Mouse (Mus musculus): Measurements from ENCODE around the gene Dedd.

The Dedd gene

GRCm38 (mm10) chr1:171361106-171362103, 32.5 kb downstream of the Dedd start:
- DNase-seq: peak; percentile 67 to 79

GRCm38 (mm10) chr1:171365934-171366333, 37.0 kb downstream of the Dedd start:
- DNase-seq: peak in 1 of 2 experiments; percentile 59

- peak; percentile 80 to 88 for DNase-seq
Measured at GRCm38 (mm10) chr1:171369845-171370556, 41.1 kb downstream of the Dedd start, which contains the start of gene Nectin4. Gene Nectin4 (plus strand): TSS chr1:171370099.

GRCm38 (mm10) chr1:171372880-171373279, 43.9 kb downstream of the Dedd start:
- no peak for DNase-seq

GRCm38 (mm10) chr1:171373946-171374345, 45.0 kb downstream of the Dedd start:
- DNase-seq: no peak

- peak; percentile 89 to 93 for DNase-seq
Measured at GRCm38 (mm10) chr1:171375646-171376097, 46.7 kb downstream of the Dedd start.

- DNase-seq: no peak
Measured at GRCm38 (mm10) chr1:171378298-171378697, 49.4 kb downstream of the Dedd start.

- peak; percentile 77 to 85 for DNase-seq
Measured at GRCm38 (mm10) chr1:171379935-171380599, 51.1 kb downstream of the Dedd start.

GRCm38 (mm10) chr1:171382096-171382620, 53.2 kb downstream of the Dedd start:
- DNase-seq: no peak

GRCm38 (mm10) chr1:171384361-171384760, 55.4 kb downstream of the Dedd start:
- no peak for DNase-seq

GRCm38 (mm10) chr1:171385171-171385570, 56.2 kb downstream of the Dedd start:
- DNase-seq: no peak

GRCm38 (mm10) chr1:171387099-171387498, 58.2 kb downstream of the Dedd start:
- DNase-seq: no peak

GRCm38 (mm10) chr1:171388376-171389102, 59.6 kb downstream of the Dedd start, which contains the start of gene Arhgap30:
Gene Arhgap30 (plus strand): TSS chr1:171388954.
- DNase-seq: peak; percentile 78 to 85

GRCm38 (mm10) chr1:171390101-171390500, 61.2 kb downstream of the Dedd start:
- peak; percentile 63 to 71 for DNase-seq
